Mouse (Mus musculus): Measurements from ENCODE around the gene Zfp992. TPM values are rescaled to one million over a fixed set of nuclear protein-coding genes. Genes with fewer than 3 reads are reported as not detected.
"Not testable (repeated sequence)": the region's sequence is repeated elsewhere in the genome, so short reads cannot be mapped to it uniquely, and the experiment has no call there.

The Zfp992 gene
- polyA plus RNA-seq, 1 experiment from 2014 or later = 5.6 TPM

DNA sequence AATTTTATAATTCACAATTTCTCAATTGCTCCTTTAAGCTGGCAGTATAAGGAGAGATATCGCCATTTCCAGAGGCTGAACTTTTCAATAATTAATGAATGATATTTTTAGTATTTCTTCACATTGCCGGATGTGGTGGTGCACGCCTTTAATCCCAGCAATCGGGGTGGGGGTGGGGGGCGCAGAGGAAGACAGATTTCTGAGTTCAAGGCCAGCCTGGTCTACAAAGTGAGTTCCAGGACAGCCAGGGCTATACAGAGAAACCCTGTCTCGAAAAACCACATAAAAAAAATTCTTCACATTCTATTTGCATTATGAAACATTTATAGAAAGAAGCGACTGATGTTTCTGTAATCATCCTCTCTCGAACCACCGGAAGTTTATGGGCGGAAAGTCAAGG lies 33.7 kb downstream of the Zfp992 start:
- H3K27me3 ChIP-seq (ENCODE audit: control insufficient read depth, insufficient read depth, low read length); H3K4me3 ChIP-seq (ENCODE audit: low read depth, low read length); H3K9ac ChIP-seq (ENCODE audit: low read length); H3K27ac ChIP-seq (replicated peaks; ENCODE audit: low read depth, low read length); H3K4me1 ChIP-seq (ENCODE audit: control insufficient read depth, insufficient read depth, low read length); H3K36me3 ChIP-seq (ENCODE audit: control insufficient read depth, insufficient read depth, low read length); ATAC-seq (ENCODE audit: insufficient number of reproducible peaks, low FRiP score, low TSS enrichment, low read depth); DNase-seq (ENCODE audit: low spot score); H3K4me2 ChIP-seq (ENCODE audit: low read depth, severe bottlenecking): not testable (repeated sequence)
- 89% methylated on average over 10 of the region's 10 CpGs for WGBS
- H3K9me3 ChIP-seq (ENCODE audit: control insufficient read depth, low read length) = peaks cover 22% of the 10 kb centered on the region

DNA sequence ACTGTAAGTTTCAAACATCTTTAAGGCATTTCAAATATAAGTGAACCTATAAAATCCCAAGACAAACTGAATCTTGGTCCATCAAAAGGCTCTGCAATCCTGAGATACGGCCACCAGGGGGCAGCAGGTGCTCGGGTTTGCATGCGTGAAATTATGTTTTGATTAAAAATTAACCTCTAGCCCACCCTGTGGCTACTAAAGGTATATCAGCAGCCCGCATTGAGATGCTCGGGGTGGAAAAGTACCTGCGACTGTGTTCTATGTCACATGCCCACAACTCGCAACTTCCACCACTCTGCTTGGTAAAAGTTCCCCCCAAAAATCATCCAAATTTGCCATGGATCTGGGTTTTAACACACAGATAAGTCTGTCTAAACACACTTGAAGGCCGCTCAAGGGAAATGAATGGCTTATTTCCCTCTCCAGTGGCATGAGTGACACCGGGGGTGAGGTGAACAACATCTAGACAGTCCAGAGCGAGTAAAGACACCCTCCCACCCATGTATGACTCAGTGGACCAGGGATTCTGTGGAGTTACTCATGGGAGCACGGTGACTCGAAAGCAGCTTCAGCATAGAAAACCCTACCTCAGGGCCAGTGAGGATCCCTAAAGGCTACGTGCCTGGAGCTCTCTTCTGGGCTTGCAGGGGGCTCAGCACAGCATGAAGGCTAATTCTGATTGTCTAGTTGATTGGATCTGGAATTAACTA lies 34.9 kb downstream of the Zfp992 start:
- H3K36me3 ChIP-seq (ENCODE audit: control insufficient read depth, insufficient read depth, low read length); H3K4me3 ChIP-seq (ENCODE audit: low read depth, low read length); H3K9ac ChIP-seq (ENCODE audit: low read length); DNase-seq (ENCODE audit: low spot score); H3K27me3 ChIP-seq (ENCODE audit: control insufficient read depth, insufficient read depth, low read length); H3K27ac ChIP-seq (replicated peaks; ENCODE audit: low read depth, low read length); H3K4me1 ChIP-seq (ENCODE audit: control insufficient read depth, insufficient read depth, low read length); H3K4me2 ChIP-seq (ENCODE audit: low read depth, severe bottlenecking): not testable (repeated sequence)
- peaks cover 22% of the 10 kb centered on the region for H3K9me3 ChIP-seq (ENCODE audit: control insufficient read depth, low read length)
- 72% methylated on average over 13 of the region's 13 CpGs for WGBS
- peak; percentile 28; the same call in 1 of the 2 replicates for ATAC-seq (ENCODE audit: insufficient number of reproducible peaks, low FRiP score, low TSS enrichment, low read depth)

DNA sequence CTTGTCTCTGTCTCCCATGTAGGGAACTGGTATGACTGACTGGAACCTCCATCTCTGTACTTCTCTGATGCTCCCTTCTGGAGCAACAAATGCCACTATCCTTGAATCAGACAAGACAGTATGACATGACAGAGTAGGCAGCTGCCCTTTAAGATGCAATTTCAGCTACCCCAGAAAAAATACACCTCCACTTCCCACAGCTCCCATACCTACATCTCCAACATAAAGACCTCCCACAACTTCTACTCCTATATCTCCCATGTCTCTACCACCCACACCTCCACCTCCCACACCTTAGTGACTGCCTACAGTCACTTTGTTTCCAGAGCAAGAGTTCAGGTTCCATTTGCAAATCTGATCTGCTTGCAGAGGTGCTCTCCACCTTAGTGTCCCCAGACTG lies 35.9 kb downstream of the Zfp992 start:
- not testable (repeated sequence) for H3K9ac ChIP-seq (ENCODE audit: low read length); H3K4me3 ChIP-seq (ENCODE audit: low read depth, low read length); ATAC-seq (ENCODE audit: insufficient number of reproducible peaks, low FRiP score, low TSS enrichment, low read depth); DNase-seq (ENCODE audit: low spot score); H3K36me3 ChIP-seq (ENCODE audit: control insufficient read depth, insufficient read depth, low read length); H3K4me1 ChIP-seq (ENCODE audit: control insufficient read depth, insufficient read depth, low read length); H3K27me3 ChIP-seq (ENCODE audit: control insufficient read depth, insufficient read depth, low read length); H3K27ac ChIP-seq (replicated peaks; ENCODE audit: low read depth, low read length); H3K4me2 ChIP-seq (ENCODE audit: low read depth, severe bottlenecking)
- peaks cover 25% of the 10 kb centered on the region for H3K9me3 ChIP-seq (ENCODE audit: control insufficient read depth, low read length)

DNA sequence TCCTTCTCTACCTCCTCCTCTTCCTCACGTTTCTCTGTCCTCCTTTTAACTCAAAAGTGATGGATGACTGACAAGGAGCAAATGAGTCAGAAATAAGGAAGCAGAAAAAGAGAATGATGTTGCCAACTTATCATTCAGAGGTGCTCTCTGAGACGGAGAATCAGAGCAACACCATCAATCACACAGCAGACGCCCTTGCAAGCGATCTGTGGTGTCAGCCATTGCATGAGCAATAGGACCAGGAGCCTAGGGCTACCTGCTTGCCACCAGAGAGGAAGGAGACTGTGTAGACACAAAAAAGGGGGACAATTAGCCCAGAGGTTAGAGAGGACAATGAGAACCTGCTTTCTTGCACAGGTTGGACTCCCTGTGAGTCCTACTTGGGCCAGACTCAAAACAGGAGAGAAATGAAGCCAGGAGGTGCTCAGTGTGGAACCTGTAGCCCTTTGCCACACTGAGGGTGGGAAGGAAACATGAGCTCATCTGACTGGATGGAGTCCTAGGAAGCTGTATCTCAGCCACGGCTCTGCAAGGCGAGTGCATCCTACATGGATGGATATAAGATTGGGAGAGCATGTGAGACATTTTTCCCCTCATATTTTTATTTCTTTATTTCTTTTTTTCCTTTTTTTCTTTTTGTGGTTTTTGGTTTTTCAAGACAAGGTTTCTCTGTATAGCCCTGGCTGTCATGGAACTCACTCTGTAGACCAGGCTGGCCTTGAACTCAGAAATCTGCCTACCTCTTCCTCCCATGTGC lies 36.5 kb downstream of the Zfp992 start:
- H3K4me2 ChIP-seq (ENCODE audit: low read depth, severe bottlenecking); H3K27me3 ChIP-seq (ENCODE audit: control insufficient read depth, insufficient read depth, low read length); H3K4me1 ChIP-seq (ENCODE audit: control insufficient read depth, insufficient read depth, low read length); H3K27ac ChIP-seq (replicated peaks; ENCODE audit: low read depth, low read length); DNase-seq (ENCODE audit: low spot score); H3K4me3 ChIP-seq (ENCODE audit: low read depth, low read length); H3K9ac ChIP-seq (ENCODE audit: low read length); H3K36me3 ChIP-seq (ENCODE audit: control insufficient read depth, insufficient read depth, low read length); ATAC-seq (ENCODE audit: insufficient number of reproducible peaks, low FRiP score, low TSS enrichment, low read depth): not testable (repeated sequence)
- peaks cover 23% of the 10 kb centered on the region for H3K9me3 ChIP-seq (ENCODE audit: control insufficient read depth, low read length)
- WGBS = 76% methylated on average over 6 of the region's 6 CpGs

DNA sequence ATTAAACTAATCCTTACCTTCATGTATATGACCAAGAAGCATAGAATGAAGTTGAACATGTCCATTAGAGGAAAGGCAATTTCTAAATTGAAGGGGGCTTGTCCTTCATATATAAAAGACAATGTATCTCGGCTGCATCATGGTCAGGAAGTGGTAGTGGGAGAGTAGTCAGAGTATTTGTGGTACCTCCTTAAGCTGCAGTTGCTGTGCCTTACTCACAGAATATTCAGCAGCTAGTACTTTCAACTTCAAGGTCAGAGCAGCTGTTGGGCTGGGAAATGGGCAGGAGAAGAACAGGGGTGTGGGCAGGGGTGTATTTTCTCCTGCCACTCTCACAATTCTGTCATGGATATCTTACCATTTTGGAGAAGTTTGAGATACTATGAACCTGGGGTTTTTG lies 37.9 kb downstream of the Zfp992 start:
- H3K36me3 ChIP-seq (ENCODE audit: control insufficient read depth, insufficient read depth, low read length); H3K4me1 ChIP-seq (ENCODE audit: control insufficient read depth, insufficient read depth, low read length); H3K27me3 ChIP-seq (ENCODE audit: control insufficient read depth, insufficient read depth, low read length); H3K4me3 ChIP-seq (ENCODE audit: low read depth, low read length); H3K9ac ChIP-seq (ENCODE audit: low read length); H3K27ac ChIP-seq (replicated peaks; ENCODE audit: low read depth, low read length); DNase-seq (ENCODE audit: low spot score); H3K4me2 ChIP-seq (ENCODE audit: low read depth, severe bottlenecking): not testable (repeated sequence)
- 86% methylated on average over 1 of the region's 1 CpGs for WGBS
- peak; percentile 27; the same call in 1 of the 2 replicates for ATAC-seq (ENCODE audit: insufficient number of reproducible peaks, low FRiP score, low TSS enrichment, low read depth)
- H3K9me3 ChIP-seq (ENCODE audit: control insufficient read depth, low read length) = peaks cover 16% of the 10 kb centered on the region

DNA sequence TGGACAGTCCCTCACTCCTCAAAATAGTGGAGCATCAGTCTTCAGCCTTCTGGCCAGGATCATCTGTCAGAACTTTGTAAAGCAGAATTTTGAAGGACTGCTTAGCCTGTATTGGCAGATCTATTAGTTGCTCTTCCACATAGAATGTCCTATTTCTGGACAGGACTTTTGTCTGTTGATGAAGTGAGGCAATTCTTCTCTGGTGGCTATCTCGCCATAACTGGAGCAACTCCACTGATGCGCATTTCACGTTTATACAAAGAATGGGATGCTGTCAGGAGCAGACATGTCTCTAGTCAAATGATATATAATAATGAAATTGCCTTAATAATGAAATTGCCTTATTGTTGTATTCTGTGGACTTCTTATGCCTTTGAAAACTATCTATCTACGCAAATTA lies 40.4 kb downstream of the Zfp992 start:
- H3K9ac ChIP-seq (ENCODE audit: low read length) = not testable (repeated sequence)
- H3K9me3 ChIP-seq (ENCODE audit: control insufficient read depth, low read length) = peaks cover 20% of the 10 kb centered on the region

DNA sequence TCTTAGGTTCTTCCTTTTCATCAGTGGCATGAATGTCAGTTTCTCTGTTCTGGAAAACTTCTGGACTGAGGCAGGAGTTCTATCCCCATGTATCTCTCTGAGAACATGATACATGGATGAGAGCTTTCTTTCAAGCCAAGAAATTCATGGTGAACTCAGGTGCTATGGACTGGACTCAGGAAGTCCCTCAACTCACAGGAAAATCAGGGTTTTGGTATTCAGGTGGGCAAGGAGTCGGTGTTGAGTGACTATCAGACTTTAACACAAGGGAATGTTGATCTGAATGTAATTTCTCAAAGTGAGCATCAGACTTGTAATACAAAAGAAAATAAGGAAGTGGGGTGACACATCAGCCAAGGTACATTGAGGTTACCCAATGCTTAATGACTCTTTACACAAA lies 43.2 kb downstream of the Zfp992 start:
- not testable (repeated sequence) for DNase-seq (ENCODE audit: low spot score); H3K9ac ChIP-seq (ENCODE audit: low read length); H3K4me2 ChIP-seq (ENCODE audit: low read depth, severe bottlenecking); H3K27ac ChIP-seq (replicated peaks; ENCODE audit: low read depth, low read length); H3K36me3 ChIP-seq (ENCODE audit: control insufficient read depth, insufficient read depth, low read length); H3K4me1 ChIP-seq (ENCODE audit: control insufficient read depth, insufficient read depth, low read length); H3K27me3 ChIP-seq (ENCODE audit: control insufficient read depth, insufficient read depth, low read length); ATAC-seq (ENCODE audit: insufficient number of reproducible peaks, low FRiP score, low TSS enrichment, low read depth); H3K4me3 ChIP-seq (ENCODE audit: low read depth, low read length)
- H3K9me3 ChIP-seq (ENCODE audit: control insufficient read depth, low read length) = peaks cover 22% of the 10 kb centered on the region
- 84% methylated on average over 1 of the region's 1 CpGs for WGBS

More for the DNA sequence above, 40.4 kb downstream of the Zfp992 start:
- not testable (repeated sequence) for H3K4me2 ChIP-seq (ENCODE audit: low read depth, severe bottlenecking); ATAC-seq (ENCODE audit: insufficient number of reproducible peaks, low FRiP score, low TSS enrichment, low read depth); H3K36me3 ChIP-seq (ENCODE audit: control insufficient read depth, insufficient read depth, low read length); H3K27me3 ChIP-seq (ENCODE audit: control insufficient read depth, insufficient read depth, low read length); H3K4me1 ChIP-seq (ENCODE audit: control insufficient read depth, insufficient read depth, low read length); DNase-seq (ENCODE audit: low spot score); H3K27ac ChIP-seq (replicated peaks; ENCODE audit: low read depth, low read length); H3K4me3 ChIP-seq (ENCODE audit: low read depth, low read length)
- WGBS = 79% methylated on average over 4 of the region's 4 CpGs

DNA sequence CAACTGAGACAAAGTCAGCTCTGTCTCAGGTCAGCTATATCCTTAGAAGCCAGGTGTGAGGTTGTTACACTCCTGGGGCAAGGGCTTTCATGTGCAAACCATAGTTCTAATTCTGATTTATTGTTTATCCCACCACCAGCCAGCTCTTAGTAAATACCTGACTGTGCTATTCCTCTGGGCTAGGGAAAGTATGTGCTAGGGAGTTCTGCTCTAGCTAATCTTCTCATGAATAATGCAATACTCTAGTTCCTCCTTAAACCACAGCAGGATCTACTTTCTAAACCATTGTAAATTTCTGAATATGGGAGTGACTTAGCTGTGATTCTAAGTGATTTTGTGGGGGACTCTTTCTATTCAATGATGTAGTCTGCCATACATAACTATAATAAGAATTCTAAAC lies 43.6 kb downstream of the Zfp992 start:
- Histone ChIP-seq H3K4me1 (ENCODE audit: control insufficient read depth, insufficient read depth, low read length) (no peaks in the 10 kb centered on the region), H3K4me2 (ENCODE audit: low read depth, severe bottlenecking) (no peak overlapping the region), H3K4me3 (ENCODE audit: low read depth, low read length) (no peak overlapping the region), H3K27me3 (ENCODE audit: control insufficient read depth, insufficient read depth, low read length) (no peaks in the 10 kb centered on the region), H3K9ac (ENCODE audit: low read length) (no peak overlapping the region), H3K9me3 (ENCODE audit: control insufficient read depth, low read length) (peaks cover 23% of the 10 kb centered on the region), H3K27ac (replicated peaks; ENCODE audit: low read depth, low read length) (no peak overlapping the region), H3K36me3 (ENCODE audit: control insufficient read depth, insufficient read depth, low read length) (no peaks in the 10 kb centered on the region; the same call in 1 of the 2 replicates)
- DNase-seq (ENCODE audit: low spot score) (no peak), ATAC-seq (ENCODE audit: insufficient number of reproducible peaks, low FRiP score, low TSS enrichment, low read depth) (no peak)

Measured in limb, embryonic 11.5 days (tissue).